Mouse (Mus musculus) frontal cortex, postnatal 25 days (tissue): Measurements from ENCODE around the gene Shisa9.
A peak's percentile ranks its signal among the peaks of the same experiment; 100 is the strongest.

ENCODE experiments used
- DNase-seq, 2 experiments: peaks; one replicate each; pipeline ENCODE4 v3.0.0; 2022; ENCODE audit warnings: low spot score in 2 of 2

Gene Shisa9

DNA sequence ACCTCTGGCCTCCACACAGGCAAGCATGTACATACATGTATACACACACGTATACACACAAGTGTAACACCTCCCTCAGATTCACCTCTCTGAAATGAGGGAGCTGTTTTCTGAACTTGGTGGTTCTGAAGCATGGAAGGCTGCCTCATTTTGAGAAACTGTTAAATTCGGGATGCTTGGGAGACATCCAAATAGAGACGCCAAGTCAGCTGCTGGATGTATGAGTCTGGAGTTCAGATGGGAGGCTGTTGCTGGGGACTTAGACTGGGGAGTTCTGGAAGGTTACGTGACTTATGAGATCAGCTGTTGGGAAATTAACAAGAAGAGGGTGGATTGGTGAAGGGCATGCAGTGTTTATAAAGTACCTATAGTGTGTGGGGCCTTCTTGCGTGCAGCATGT lies 88.7 kb downstream of the Shisa9 start:
- DNase-seq = no peak

DNA sequence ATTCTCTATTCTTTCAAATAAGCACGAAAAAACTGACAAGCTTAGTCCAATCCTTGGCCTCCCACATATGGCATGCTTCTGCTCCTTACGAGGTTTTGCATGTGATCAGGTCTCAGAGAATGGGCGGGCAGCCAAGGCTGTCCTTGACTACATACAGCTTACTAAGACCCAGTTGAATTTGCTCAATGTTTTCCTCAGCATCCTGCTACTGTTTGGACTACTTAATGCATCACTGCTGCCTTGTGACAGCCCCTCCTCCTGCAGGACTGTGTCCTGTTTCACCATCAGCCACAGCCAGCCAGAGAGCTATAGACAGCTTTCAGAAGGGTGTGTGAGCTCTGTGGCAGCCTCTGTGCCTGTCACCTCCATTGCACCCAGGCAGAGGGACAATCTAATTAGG lies 92.4 kb downstream of the Shisa9 start:
- DNase-seq = no peak

DNA sequence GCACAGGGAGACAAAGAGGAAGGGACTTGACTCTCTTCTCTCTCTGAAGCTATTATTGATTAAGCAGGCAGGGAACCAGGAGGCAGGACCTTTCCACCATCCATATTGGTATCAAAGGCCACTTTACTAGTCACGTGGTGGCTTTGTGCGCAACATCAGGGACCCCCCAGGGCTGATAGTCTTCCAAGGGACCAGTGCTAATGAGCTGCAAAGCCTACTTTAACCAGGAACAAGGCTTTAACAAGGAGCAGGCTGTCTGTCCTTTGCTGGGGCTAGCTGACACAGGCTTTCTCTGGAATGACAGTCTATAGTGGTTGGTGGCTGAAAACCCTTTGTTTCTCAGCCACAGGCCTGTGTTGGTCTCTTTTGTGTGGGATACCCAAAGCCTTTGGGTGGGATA lies 92.8 kb downstream of the Shisa9 start:
- no peak for DNase-seq

DNA sequence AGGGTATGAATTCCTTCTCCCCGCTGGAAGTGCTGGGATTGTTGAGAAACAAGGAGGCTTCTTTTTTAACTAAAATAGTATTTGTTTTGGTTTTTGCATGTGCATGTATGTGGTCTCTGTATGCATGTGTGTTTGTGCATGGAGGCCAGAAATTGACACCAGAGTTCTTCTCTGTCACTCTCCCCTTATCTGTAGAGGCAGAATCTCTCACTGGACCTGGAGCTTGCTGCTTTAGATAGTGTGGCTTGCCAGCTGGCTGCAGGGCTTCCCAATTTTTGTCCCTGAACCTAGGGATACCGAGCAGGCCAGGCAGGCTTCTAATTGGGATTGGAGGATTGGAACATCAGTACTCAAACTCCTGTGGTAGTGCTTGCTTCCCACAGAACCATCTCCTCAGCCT lies 99.2 kb downstream of the Shisa9 start:
- DNase-seq = no peak

DNA sequence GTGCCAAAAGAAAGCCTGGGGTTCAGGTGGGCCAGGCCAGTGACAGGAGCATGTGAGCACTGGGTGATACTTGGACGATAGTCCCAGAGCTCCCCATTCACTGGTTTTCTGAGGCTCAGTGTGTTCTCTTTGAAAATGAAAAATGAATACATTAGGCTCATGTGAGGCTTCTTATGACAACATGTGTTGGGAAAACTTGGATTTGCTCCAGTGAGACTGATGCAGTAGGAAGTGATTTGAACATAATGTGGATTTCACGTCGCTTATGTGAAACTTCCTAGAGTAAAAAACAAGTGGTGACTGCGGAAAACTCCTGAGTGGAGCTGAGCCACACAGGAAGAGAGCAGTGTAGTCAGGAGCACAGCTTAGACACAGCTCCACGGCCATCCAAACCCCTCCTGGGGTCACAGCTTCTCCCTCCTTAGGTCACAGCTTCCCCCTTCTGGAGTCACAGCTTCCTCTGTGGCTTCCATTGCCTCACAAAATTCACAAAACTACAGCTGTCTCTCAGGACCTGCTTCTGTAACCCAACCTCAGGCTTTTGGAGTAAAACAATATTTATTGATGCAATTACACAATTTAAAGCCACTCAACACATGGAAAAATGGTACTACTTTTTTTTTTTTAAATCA lies 106.8 kb downstream of the Shisa9 start:
- no peak for DNase-seq

DNA sequence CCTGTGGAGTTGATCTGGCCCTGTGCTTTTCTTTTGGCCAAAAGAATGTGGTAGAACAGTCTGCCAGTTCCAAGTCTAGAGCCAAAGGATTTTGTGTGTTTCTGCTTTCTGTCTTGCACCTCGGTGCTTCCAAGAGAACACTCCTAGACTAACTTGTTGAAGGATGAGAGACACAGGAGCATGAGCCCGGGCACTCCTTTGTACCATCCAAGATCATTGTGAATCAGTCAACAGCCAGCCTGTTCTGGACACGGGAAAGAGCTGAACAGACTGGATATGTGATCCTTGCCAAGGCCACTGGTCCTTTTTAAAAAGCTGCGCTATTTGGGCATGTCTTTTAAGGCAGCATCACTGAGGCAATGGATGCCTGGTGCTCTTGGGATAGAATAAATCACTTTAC lies 109.3 kb downstream of the Shisa9 start:
- DNase-seq = no peak

DNA sequence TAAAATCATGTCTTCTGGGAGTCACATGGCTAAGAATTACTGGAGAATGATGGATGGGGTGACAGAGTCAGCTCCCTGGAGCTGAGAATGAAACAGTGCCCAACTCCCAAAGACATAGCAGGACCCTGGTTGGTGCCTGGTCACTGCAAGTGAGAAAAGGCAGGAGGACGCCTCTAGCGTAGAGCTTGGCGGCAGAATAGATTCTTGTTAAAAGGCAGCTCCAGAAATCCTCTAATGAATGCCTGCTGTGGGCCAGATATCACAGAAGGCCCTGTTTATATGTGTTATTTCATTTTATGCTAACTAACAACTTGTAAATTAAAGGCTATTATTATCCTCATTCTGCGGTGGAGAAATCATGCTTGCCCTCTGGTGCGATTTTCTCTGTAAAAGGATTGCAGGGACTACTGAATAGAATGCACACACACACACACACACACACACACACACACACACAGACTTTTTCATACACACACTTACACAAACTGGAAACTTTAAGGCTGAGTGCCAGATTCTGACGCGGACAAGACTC lies 110.9 kb downstream of the Shisa9 start:
- DNase-seq = no peak

DNA sequence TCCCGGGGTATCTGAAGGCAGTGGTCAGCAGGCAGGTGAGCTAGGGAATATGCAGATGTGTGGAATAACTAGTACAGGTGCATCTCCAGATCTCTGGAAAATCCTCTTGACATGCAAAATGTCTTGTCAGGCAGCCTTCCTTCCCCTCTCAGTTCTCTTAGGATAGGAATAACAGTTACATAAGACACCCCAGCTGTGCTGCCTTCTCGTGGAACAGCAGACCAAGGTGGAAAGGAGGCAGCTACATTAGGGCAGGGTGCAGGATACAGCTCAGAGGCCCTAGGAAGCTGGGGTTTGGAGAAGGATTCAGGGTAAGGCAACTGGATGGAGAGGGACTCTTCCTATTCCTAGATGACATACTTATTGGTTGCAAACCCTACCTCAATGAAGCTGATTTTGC lies 111.5 kb downstream of the Shisa9 start:
- no peak for DNase-seq

DNA sequence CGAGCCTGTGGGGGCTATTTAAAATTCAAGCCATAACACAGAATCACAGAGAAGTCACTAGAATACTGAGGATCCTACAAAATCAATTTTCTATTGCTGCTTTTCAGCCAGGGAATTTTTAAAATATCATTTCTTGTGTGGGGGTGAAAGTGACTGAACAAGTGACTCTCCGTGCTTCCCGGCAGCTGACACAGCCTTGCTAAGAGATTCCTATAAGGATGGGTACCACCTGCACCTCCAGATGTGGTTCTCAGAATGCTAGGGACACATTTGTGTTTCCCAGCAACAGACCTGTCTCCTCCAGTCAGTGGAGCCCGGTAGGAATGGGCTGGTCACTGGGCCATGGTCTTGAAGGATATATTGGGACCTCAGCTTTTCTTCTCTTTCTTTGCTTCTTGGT lies 124.5 kb downstream of the Shisa9 start:
- no peak for DNase-seq

DNA sequence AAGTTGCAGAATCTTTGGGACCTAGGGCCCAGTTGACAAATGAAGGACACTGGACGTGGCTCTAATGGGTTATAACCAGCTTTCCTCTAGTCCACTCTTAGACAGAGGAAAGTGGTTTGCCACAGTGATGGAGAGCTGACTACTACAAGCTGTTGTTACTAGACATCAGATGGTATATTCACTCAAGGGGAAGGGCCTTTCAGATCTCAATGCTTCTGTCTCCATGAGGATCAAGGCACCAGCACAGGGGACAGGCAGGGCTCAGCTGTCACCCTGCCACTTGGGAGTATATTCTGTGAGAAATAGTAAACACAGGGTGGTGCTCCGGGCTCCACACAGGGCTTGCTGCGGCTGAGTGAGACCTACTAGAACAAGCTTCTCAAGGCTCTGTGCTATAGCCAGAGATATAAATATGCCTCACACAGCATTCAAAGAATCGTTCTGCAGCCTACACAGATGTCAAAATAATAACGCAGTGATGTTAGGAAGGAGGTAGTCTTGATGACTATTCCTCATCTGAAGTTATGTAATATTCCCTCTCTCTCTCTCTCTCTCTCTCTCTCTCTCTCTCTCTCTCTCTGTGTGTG lies 127.0 kb downstream of the Shisa9 start:
- DNase-seq = no peak

DNA sequence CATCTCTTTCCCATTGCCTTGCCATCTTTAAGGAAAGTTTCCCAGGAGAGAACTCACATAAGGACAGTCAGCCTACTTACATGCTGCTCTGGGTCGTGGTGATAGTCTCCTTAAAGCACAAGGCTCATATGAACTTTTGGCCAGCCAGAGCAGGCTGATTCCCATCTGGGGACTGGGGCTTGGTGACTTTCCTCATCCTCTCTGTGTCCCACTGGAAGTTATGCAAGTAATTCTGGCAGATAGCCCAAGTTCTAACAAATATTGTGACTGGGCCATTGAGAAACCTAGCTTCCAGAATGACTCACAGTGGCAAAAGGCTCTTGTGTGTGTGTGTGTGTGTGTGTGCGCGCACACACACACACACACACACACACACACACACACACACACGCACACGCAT lies 130.5 kb downstream of the Shisa9 start:
- DNase-seq = no peak

DNA sequence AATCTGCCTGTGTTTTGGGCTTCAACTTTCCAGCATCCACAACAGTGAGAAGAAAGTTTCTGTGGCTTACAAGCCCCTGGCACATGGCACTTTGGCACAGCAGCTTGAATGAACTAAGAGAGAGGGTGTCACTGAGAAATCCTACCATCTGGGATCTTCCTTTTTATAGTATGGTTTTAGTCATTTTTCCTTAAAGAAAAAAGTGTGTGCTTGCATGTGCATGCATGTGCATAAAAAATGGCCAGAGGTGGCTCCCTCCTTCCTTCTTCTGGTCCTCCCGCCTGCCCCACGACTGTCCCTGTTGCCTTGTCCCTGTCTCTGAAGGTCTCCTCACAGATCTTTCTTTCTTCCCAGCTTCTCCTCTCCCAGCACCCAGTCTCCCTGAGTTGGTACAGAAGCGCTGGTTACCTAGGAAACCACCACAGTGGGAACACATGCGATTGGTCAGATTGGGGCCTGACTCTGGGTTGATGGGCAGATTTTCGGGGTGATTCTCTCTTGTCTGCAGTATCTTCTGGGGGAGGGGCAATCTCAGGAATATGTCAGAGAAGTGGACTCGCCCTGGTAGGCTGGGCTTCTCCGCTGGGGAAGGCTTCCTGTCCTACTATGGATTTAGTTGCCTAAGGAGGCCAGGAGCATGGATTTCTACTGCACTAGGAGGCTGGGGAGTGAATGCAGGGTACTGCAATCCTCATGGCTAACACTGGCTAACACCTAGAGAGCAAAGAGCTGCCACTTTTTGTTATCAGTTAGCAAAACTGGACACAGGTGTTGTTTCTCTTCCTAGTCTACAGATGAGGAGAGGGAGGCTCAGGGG lies 131.3 kb downstream of the Shisa9 start:
- DNase-seq = peak in 1 of 2 experiments; percentile 38

DNA sequence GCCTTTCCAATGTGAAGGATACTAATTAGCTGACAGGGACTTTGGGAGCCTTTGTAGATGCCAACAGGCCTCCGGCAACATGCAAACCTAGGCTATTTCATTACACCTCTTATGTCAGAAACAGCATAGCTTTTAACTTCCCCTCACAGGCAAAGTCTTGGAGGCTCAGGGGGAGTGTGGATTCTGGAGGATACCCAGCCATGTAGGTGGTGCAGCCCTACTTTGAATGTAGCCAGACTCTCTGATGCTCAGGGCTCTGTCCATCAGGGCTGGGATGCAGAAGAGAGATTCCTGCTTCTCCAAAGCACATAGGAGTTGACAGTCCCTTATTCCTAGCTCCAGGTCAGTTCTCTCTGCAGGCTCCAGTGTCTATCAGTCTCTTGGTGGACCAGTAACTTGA lies 133.0 kb downstream of the Shisa9 start:
- DNase-seq = no peak

DNA sequence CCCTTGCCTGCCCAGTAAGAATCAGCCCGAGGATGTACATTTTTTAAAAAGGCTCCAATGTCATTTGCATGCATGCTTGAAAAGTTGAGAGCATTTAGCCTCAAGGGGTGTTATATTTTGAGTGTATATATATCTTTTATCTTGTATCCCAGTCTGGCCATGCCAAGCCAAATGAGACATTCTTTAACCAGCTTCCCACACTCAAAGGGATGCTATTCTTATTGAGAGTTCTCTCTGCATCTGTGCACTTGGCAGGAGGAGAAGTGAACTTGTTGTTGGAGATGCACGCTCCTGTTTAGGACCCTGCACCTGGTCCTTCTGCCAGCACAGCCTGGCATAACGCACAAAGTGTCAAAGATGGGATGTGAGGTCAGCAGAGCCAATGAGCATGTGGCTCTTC lies 135.6 kb downstream of the Shisa9 start:
- DNase-seq = no peak

DNA sequence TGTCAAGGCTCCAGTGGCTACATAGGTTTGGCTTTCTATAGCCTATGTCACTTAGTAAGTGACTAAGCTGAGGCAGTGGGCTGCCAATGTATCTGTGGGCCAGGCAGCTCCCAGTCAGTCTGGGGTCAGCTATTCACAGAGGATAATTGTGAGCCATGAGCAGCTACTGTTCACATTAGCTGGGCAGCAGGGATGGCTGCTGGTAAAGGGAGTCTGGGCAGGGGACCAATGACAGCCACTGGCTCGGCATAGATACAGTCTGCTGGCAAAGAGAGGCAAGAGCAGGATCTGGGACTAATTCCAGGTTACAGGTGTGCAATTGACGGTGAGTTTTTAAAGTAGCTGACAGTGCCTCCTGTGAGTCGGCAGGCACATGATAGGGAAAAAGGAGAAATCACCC lies 145.9 kb downstream of the Shisa9 start:
- no peak for DNase-seq

DNA sequence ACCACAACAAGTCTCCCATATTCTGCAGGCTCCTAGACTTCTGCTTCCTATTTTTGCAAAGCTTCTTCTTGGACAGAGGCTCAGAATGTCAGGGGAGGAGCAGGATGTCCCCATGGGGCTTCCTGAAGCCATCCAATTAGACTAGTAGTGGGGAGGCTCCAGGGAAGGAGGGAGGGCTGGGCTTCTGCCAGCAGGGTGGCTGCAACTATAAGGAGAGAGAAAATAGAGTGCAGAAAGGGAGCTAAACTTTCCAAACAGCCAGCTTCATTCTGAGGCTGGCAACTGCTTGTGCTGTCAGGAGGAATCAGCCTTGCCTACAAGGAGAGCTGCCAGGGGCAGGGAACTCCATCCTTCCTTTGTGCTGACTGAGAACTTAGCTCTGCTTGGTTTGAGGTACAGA lies 162.8 kb downstream of the Shisa9 start:
- DNase-seq = no peak

DNA sequence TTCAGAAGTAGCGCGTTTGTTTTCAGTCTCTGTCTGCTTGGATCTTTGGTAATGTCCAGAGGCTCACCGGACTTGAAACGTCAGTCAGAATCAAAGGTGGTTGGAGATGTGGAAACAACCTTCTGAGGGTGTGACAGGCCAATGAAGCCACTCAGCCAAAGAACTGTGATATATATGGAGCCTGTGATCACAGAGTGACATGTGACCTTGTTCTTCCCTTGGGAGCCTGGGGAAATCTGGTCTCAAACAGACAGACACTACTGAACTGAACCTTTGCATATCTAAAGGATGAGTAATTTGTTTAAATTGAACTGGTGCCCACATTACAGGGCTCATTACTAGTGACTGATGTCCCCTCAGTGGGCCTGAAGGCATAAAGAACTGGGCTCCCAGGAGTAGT lies 168.1 kb downstream of the Shisa9 start:
- no peak for DNase-seq

DNA sequence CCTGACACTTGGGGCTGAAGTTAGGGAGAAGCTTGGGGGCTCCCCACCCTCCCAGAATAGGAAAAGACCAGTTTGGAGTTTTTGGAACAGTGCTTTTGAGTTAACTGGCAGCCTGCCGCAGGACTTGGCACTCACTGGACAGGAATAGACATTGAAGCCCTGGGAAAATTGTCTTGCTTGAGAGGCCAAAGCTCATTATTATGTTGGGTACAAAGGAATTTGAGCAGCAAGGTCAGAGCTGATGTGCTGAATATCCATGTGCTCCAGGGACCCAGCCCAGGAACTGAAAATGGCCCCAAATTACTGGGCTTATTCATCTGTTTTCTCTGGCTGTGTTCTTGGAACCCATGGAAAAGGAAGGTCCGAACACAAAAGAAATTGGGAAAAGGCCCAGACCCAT lies 170.6 kb downstream of the Shisa9 start:
- peak; percentile 9 to 20 for DNase-seq

DNA sequence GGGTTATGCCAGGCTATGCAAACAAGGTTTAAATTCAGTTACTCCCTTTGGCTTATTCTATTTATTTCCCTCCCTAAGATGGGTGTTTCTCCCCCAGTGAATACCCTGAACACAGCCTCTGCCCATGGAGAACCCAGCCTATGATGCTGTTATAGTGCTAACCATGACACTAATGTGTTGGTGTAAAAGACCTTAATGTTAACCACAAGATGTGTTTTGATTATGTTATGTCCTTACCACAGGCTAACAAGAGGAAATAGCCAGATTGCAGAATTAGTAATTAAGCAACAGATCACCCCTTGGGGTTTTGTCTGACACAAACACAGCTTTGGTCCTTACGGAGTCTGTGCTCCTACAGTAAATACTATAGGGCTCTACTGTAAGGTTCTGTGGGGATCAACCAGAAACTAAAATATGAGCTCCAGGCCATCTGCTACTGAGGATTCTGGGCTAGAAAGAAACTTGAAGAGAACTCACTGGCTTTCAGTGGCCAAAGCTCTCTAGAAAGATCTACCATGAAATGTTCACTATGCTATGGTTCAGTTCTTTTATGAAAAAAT lies 189.6 kb downstream of the Shisa9 start:
- no peak for DNase-seq

DNA sequence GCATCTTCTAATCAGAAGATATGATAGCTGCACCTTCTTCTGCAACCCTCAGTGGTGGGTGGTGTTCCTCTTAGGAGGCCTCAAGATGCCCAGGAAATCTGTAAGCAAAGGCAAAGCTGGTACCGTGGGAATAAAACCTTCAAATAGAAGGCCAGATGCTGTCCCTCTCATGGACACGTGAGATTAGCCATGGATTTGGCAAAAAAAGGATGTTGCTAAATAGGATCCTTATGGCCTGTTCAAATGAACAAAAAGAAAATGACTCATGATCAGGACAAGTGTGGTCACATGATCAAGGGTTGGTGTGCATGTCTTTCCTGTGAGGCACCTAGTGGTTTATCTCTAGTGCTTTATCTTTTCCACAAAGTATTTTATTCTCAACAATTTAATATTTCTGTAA lies 194.1 kb downstream of the Shisa9 start:
- DNase-seq = no peak

DNA sequence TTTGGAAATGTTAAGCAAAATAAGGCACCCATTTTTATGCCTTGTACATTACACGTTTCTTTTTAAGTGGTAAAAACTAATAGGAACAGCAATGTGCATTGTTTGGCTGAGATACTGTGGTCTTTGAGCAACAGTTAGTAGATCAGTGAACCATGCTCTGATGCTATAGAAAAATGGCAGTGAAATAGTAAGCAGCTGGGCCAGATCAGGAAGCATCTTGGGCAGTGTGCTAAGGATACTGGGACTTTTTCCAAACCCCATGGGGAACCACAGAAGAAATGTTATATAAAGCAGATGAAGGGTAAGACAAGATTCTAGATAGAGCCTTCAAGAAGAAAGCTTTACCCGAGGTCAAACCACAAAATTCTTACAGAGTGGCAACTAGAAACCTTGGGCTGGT lies 205.8 kb downstream of the Shisa9 start:
- DNase-seq = no peak

DNA sequence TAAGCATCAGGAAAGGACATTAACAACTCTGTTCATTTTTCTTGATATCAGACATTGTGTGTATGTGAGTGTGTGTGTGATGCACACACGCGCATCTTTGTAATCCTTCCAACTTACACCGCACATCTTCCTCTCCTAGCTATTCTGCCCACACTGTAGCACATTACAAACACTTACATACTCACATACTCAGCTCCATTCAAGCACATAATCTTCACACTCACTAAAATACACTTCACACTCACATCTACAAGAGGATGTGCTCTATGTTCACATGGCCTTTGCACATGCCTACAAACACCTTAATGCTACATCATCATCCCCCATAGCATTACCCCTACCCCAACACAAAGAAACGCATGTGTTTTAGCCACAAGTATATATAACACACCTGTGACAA lies 212.9 kb downstream of the Shisa9 start:
- no peak for DNase-seq

DNA sequence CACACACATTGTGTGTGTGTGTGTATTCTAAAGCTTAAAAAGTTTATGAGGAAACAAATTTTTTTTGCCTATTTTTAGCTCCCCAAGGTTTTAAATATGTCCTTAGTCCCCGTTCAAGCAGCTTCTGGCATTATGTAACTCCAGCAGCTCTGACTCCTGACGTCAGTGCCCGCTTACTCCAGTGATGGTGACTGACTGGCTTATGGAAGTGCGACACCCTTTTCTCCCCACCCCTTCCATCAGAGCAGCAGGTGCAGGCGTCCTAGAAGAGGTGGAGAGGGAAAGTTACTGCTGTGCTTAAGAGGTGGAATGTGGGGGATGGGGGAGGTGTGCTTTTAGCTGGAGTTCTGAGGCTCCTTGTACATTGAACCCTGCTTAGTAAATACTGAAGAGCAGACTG lies 213.7 kb downstream of the Shisa9 start:
- no peak for DNase-seq
